Mouse (Mus musculus) bone marrow, adult 2 months (tissue): ENCODE data around the gene Ccser2.

Experiments
- CTCF ChIP-seq: fragments of 200-500 bp; IDR thresholded peaks from 2 replicates; pipeline ENCODE4 v1.5.1; 2011; ENCODE audit warnings: low read length, control low read depth; ENCODE audit not compliant: control insufficient read depth, insufficient read depth
- POLR2A ChIP-seq: fragments of 200-500 bp; IDR thresholded peaks from 2 replicates; pipeline ENCODE4 v1.6.1; 2011; ENCODE audit warnings: low read depth, mild to moderate bottlenecking, control low read depth, low read length, borderline replicate concordance; ENCODE audit not compliant: control insufficient read depth

DNA sequence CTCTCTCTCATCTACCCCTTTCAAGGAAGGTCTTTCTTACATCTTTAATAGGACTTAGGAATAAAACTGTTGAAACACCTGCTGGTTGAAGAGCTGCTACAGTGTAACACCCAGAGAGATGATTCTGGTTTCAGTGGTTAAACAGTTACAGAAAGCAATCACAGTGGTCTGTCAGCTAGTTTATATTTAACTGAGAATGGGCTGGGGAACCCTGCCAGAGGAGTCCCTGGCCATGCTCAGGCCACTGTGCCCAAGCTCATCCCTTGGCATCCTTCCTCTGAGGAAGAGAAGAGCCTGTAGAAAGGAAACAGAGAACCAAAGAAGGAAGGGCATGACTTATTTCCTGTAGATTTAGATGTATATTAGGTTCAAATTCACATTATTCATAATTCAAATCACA, 21.2 kb upstream of the Ccser2 start:
- no peak for TF ChIP-seq POLR2A
- TF ChIP-seq CTCF = no peak
